Mouse (Mus musculus): ENCODE measurements around the gene Cep112. TPM values are rescaled to one million over a fixed set of nuclear protein-coding genes. Genes with fewer than 3 reads are reported as not detected.
"Not testable (repeated sequence)": the region's sequence is repeated elsewhere in the genome, so short reads cannot be mapped to it uniquely, and the experiment has no call there.

The Cep112 gene
- polyA plus RNA-seq, 1 experiment: 0.97 TPM

- TF ChIP-seq CTCF (IDR thresholded peaks at IDR 0.05; ENCODE audit: control insufficient read depth, insufficient read depth, insufficient read length): no peak
- no peak for TF ChIP-seq MYOD1 (IDR thresholded peaks at IDR 0.05; ENCODE audit: control insufficient read depth, insufficient read length, low read depth)
- no peak for TF ChIP-seq CEBPB (IDR thresholded peaks at IDR 0.05; ENCODE audit: low read depth)
- TF ChIP-seq MAX (IDR thresholded peaks at IDR 0.05): no peak
- no peak for TF ChIP-seq FOSL1 (IDR thresholded peaks at IDR 0.05; ENCODE audit: insufficient read depth, low read length, poor library complexity, severe bottlenecking)
- TF ChIP-seq MYOG (IDR thresholded peaks at IDR 0.05; ENCODE audit: control insufficient read depth, extremely low read depth, insufficient read length): no peak
- TF ChIP-seq USF1 (IDR thresholded peaks at IDR 0.05; ENCODE audit: low read depth): no peak
- H3K79me2 ChIP-seq (ENCODE audit: control insufficient read depth, insufficient read depth): no peaks in the 10 kb centered on the region
- no peak overlapping the region for H3K4me3 ChIP-seq (ENCODE audit: insufficient read depth, poor library complexity, severe bottlenecking)
- no peaks in the 10 kb centered on the region for H3K36me3 ChIP-seq (ENCODE audit: control insufficient read depth, insufficient read depth)
- H3K27me3 ChIP-seq (ENCODE audit: control insufficient read depth, insufficient read depth, insufficient read length): no peaks in the 10 kb centered on the region
- H3K79me3 ChIP-seq (ENCODE audit: low read depth): no peaks in the 10 kb centered on the region
- no peak overlapping the region for H3ac ChIP-seq (ENCODE audit: control insufficient read depth, insufficient read length, low read depth)
Observed at GRCm38 (mm10) chr11:108858846-108859245, 433.9 kb downstream of the Cep112 start.

- H3K36me3 ChIP-seq (ENCODE audit: control insufficient read depth, insufficient read depth): no peaks in the 10 kb centered on the region
- TF ChIP-seq USF1 (IDR thresholded peaks at IDR 0.05; ENCODE audit: low read depth) (no peak), MYOG (IDR thresholded peaks at IDR 0.05; ENCODE audit: control insufficient read depth, extremely low read depth, insufficient read length) (no peak), MYOD1 (IDR thresholded peaks at IDR 0.05; ENCODE audit: control insufficient read depth, insufficient read length, low read depth) (no peak), MAX (IDR thresholded peaks at IDR 0.05) (no peak), FOSL1 (IDR thresholded peaks at IDR 0.05; ENCODE audit: insufficient read depth, low read length, poor library complexity, severe bottlenecking) (no peak), CTCF (IDR thresholded peaks at IDR 0.05; ENCODE audit: control insufficient read depth, insufficient read depth, insufficient read length) (no peak), CEBPB (IDR thresholded peaks at IDR 0.05; ENCODE audit: low read depth) (no peak)
Observed at GRCm38 (mm10) chr11:108862360-108862759, 437.4 kb downstream of the Cep112 start.

GRCm38 (mm10) chr11:108865746-108866145 lies 440.8 kb downstream of the Cep112 start:
- Histone ChIP-seq H3K79me3 (ENCODE audit: low read depth) (no peaks in the 10 kb centered on the region), H3K4me3 (ENCODE audit: insufficient read depth, poor library complexity, severe bottlenecking) (no peak overlapping the region), H3K27me3 (ENCODE audit: control insufficient read depth, insufficient read depth, insufficient read length) (no peaks in the 10 kb centered on the region), H3ac (ENCODE audit: control insufficient read depth, insufficient read length, low read depth) (no peak overlapping the region), H3K36me3 (ENCODE audit: control insufficient read depth, insufficient read depth) (no peaks in the 10 kb centered on the region), H3K79me2 (ENCODE audit: control insufficient read depth, insufficient read depth) (no peaks in the 10 kb centered on the region)
- TF ChIP-seq USF1 (IDR thresholded peaks at IDR 0.05; ENCODE audit: low read depth) (no peak), MAX (IDR thresholded peaks at IDR 0.05) (no peak), CEBPB (IDR thresholded peaks at IDR 0.05; ENCODE audit: low read depth) (no peak), FOSL1 (IDR thresholded peaks at IDR 0.05; ENCODE audit: insufficient read depth, low read length, poor library complexity, severe bottlenecking) (no peak), MYOG (IDR thresholded peaks at IDR 0.05; ENCODE audit: control insufficient read depth, extremely low read depth, insufficient read length) (no peak), MYOD1 (IDR thresholded peaks at IDR 0.05; ENCODE audit: control insufficient read depth, insufficient read length, low read depth) (no peak), CTCF (IDR thresholded peaks at IDR 0.05; ENCODE audit: control insufficient read depth, insufficient read depth, insufficient read length) (no peak)

More at GRCm38 (mm10) chr11:108862360-108862759, 437.4 kb downstream of the Cep112 start:
- Histone ChIP-seq H3K4me3 (ENCODE audit: insufficient read depth, poor library complexity, severe bottlenecking) (no peak overlapping the region), H3K27me3 (ENCODE audit: control insufficient read depth, insufficient read depth, insufficient read length) (no peaks in the 10 kb centered on the region), H3ac (ENCODE audit: control insufficient read depth, insufficient read length, low read depth) (no peak overlapping the region), H3K79me2 (ENCODE audit: control insufficient read depth, insufficient read depth) (no peaks in the 10 kb centered on the region), H3K79me3 (ENCODE audit: low read depth) (no peaks in the 10 kb centered on the region)

- H3ac ChIP-seq (ENCODE audit: control insufficient read depth, insufficient read length, low read depth): no peak overlapping the region
- no peaks in the 10 kb centered on the region for H3K79me2 ChIP-seq (ENCODE audit: control insufficient read depth, insufficient read depth)
- H3K4me3 ChIP-seq (ENCODE audit: insufficient read depth, poor library complexity, severe bottlenecking): no peak overlapping the region
- TF ChIP-seq CTCF (IDR thresholded peaks at IDR 0.05; ENCODE audit: control insufficient read depth, insufficient read depth, insufficient read length): no peak
- TF ChIP-seq CEBPB (IDR thresholded peaks at IDR 0.05; ENCODE audit: low read depth): no peak
- no peak for TF ChIP-seq USF1 (IDR thresholded peaks at IDR 0.05; ENCODE audit: low read depth)
- TF ChIP-seq MYOG (IDR thresholded peaks at IDR 0.05; ENCODE audit: control insufficient read depth, extremely low read depth, insufficient read length): no peak
- no peak for TF ChIP-seq FOSL1 (IDR thresholded peaks at IDR 0.05; ENCODE audit: insufficient read depth, low read length, poor library complexity, severe bottlenecking)
- no peak for TF ChIP-seq MAX (IDR thresholded peaks at IDR 0.05)
- no peak for TF ChIP-seq MYOD1 (IDR thresholded peaks at IDR 0.05; ENCODE audit: control insufficient read depth, insufficient read length, low read depth)
- no peaks in the 10 kb centered on the region for H3K79me3 ChIP-seq (ENCODE audit: low read depth)
- no peaks in the 10 kb centered on the region for H3K36me3 ChIP-seq (ENCODE audit: control insufficient read depth, insufficient read depth)
- no peaks in the 10 kb centered on the region for H3K27me3 ChIP-seq (ENCODE audit: control insufficient read depth, insufficient read depth, insufficient read length)
Observed at GRCm38 (mm10) chr11:108867538-108867937, 442.5 kb downstream of the Cep112 start.

GRCm38 (mm10) chr11:108871284-108871683 lies 446.3 kb downstream of the Cep112 start:
- H3K4me3 ChIP-seq (ENCODE audit: insufficient read depth, poor library complexity, severe bottlenecking); H3K27me3 ChIP-seq (ENCODE audit: control insufficient read depth, insufficient read depth, insufficient read length); H3K36me3 ChIP-seq (ENCODE audit: control insufficient read depth, insufficient read depth); H3K79me2 ChIP-seq (ENCODE audit: control insufficient read depth, insufficient read depth); H3ac ChIP-seq (ENCODE audit: control insufficient read depth, insufficient read length, low read depth); H3K79me3 ChIP-seq (ENCODE audit: low read depth): not testable (repeated sequence)

GRCm38 (mm10) chr11:108871748-108872147 lies 446.8 kb downstream of the Cep112 start:
- Histone ChIP-seq H3K4me3 (ENCODE audit: insufficient read depth, poor library complexity, severe bottlenecking) (no peak overlapping the region), H3K36me3 (ENCODE audit: control insufficient read depth, insufficient read depth) (no peaks in the 10 kb centered on the region), H3K79me3 (ENCODE audit: low read depth) (no peaks in the 10 kb centered on the region), H3K79me2 (ENCODE audit: control insufficient read depth, insufficient read depth) (no peaks in the 10 kb centered on the region), H3ac (ENCODE audit: control insufficient read depth, insufficient read length, low read depth) (no peak overlapping the region), H3K27me3 (ENCODE audit: control insufficient read depth, insufficient read depth, insufficient read length) (peaks cover 3% of the 10 kb centered on the region)
- TF ChIP-seq MYOD1 (IDR thresholded peaks at IDR 0.05; ENCODE audit: control insufficient read depth, insufficient read length, low read depth) (no peak), CEBPB (IDR thresholded peaks at IDR 0.05; ENCODE audit: low read depth) (no peak), MYOG (IDR thresholded peaks at IDR 0.05; ENCODE audit: control insufficient read depth, extremely low read depth, insufficient read length) (no peak), MAX (IDR thresholded peaks at IDR 0.05) (no peak), FOSL1 (IDR thresholded peaks at IDR 0.05; ENCODE audit: insufficient read depth, low read length, poor library complexity, severe bottlenecking) (no peak), CTCF (IDR thresholded peaks at IDR 0.05; ENCODE audit: control insufficient read depth, insufficient read depth, insufficient read length) (no peak), USF1 (IDR thresholded peaks at IDR 0.05; ENCODE audit: low read depth) (no peak)
